Mouse (Mus musculus): ENCODE results near the gene Lrrc41. TPM values are rescaled to one million over a fixed set of nuclear protein-coding genes. Genes with fewer than 3 reads are reported as not detected.

Lrrc41 gene
- total and polyA plus RNA-seq, 3 experiments, result 64.4 to 73.3 TPM; not detected in 1

GRCm38 (mm10) chr4:116137421-116137996 lies 62.4 kb downstream of the Lrrc41 start (continued):
- no peak for TF ChIP-seq MYC (IDR thresholded peaks at IDR 0.05; ENCODE audit: low read depth, low read length)
- no peak for TF ChIP-seq MEF2A (IDR thresholded peaks at IDR 0.05; ENCODE audit: extremely low read depth, insufficient replicate concordance, low read depth, low read length, poor library complexity, severe bottlenecking)
- no peak for TF ChIP-seq SMC3 (IDR thresholded peaks at IDR 0.05; ENCODE audit: low read depth, low read length)

GRCm38 (mm10) chr4:116140801-116141574 lies 65.9 kb downstream of the Lrrc41 start:
- Histone ChIP-seq H3K4me1 (ENCODE audit: control insufficient read depth in 1 of 2, insufficient read depth in 2 of 2, low read length in 2 of 2) (0 out of 4 replicates have a peak, but pooled peaks cover 0 to 3% of the 10 kb centered on the region in 2 experiments), H3K9ac (ENCODE audit: control insufficient read depth, low read depth, low read length, poor library complexity, severe bottlenecking) (no peak overlapping the region), H3K27me3 (ENCODE audit: control insufficient read depth in 1 of 2, insufficient read depth in 2 of 2, low read length in 2 of 2) (no peaks in the 10 kb centered on the region), H3K79me2 (ENCODE audit: control insufficient read depth, insufficient read depth, low read length, poor library complexity) (no peaks in the 10 kb centered on the region), H3K4me3 (ENCODE audit: control insufficient read depth in 1 of 2, insufficient read depth in 1 of 2, low read depth in 2 of 2, low read length in 2 of 2) (no peak overlapping the region), H3K27ac (ENCODE audit: control insufficient read depth, low read depth, low read length) (no peak overlapping the region), H3K36me3 (ENCODE audit: control insufficient read depth in 1 of 2, insufficient read depth in 2 of 2, low read length in 2 of 2) (no peaks in the 10 kb centered on the region), H3K9me3 (replicated peaks; ENCODE audit: insufficient read depth, low read length) (no peaks in the 10 kb centered on the region)
- DNase-seq (ENCODE audit: low read depth, low spot score), result no peak
- TF ChIP-seq RAD21 (IDR thresholded peaks at IDR 0.05; ENCODE audit: low read depth, low read length) (no peak), HCFC1 (IDR thresholded peaks at IDR 0.05; ENCODE audit: low read depth, low read length) (no peak), ZMIZ1 (IDR thresholded peaks at IDR 0.05; ENCODE audit: low read depth, low read length) (no peak), GATA1 (IDR thresholded peaks at IDR 0.05; ENCODE audit: low read depth, low read length) (no peak), CHD1 (IDR thresholded peaks at IDR 0.05; ENCODE audit: low read depth, low read length) (no peak)

GRCm38 (mm10) chr4:116141736-116142135 lies 66.7 kb downstream of the Lrrc41 start:
- Histone ChIP-seq H3K9me3 (replicated peaks; ENCODE audit: insufficient read depth, low read length) (no peaks in the 10 kb centered on the region), H3K9ac (ENCODE audit: control insufficient read depth, low read depth, low read length, poor library complexity, severe bottlenecking) (no peak overlapping the region), H3K4me1 (ENCODE audit: control insufficient read depth in 1 of 2, insufficient read depth in 2 of 2, low read length in 2 of 2) (0 out of 4 replicates have a peak, but pooled peaks cover 0 to 3% of the 10 kb centered on the region in 2 experiments), H3K79me2 (ENCODE audit: control insufficient read depth, insufficient read depth, low read length, poor library complexity) (no peaks in the 10 kb centered on the region), H3K27ac (ENCODE audit: control insufficient read depth, low read depth, low read length) (no peak overlapping the region), H3K27me3 (ENCODE audit: control insufficient read depth in 1 of 2, insufficient read depth in 2 of 2, low read length in 2 of 2) (no peaks in the 10 kb centered on the region), H3K36me3 (ENCODE audit: control insufficient read depth in 1 of 2, insufficient read depth in 2 of 2, low read length in 2 of 2) (no peaks in the 10 kb centered on the region), H3K4me3 (ENCODE audit: control insufficient read depth in 1 of 2, insufficient read depth in 1 of 2, low read depth in 2 of 2, low read length in 2 of 2) (no peak overlapping the region)
- no peak for DNase-seq (ENCODE audit: low read depth, low spot score)
- TF ChIP-seq MXI1 (IDR thresholded peaks at IDR 0.05; ENCODE audit: low read depth, low read length) (no peak), MYB (IDR thresholded peaks at IDR 0.05; ENCODE audit: low read depth, low read length) (no peak), TAL1 (IDR thresholded peaks at IDR 0.05; ENCODE audit: low read length) (no peak), CTCF (IDR thresholded peaks at IDR 0.05 in 2 of 3, conservative IDR thresholded peaks at IDR 0.05 in 1 of 3; ENCODE audit: control insufficient read depth in 1 of 3, insufficient read depth in 1 of 3, low read depth in 2 of 3, low read length in 3 of 3, poor library complexity in 1 of 3, severe bottlenecking in 1 of 3) (no peak), RCOR1 (IDR thresholded peaks at IDR 0.05; ENCODE audit: low read depth, low read length) (no peak), MAZ (IDR thresholded peaks at IDR 0.05; ENCODE audit: low read depth, low read length) (no peak)
